Mouse (Mus musculus): ENCODE measurements at regions not wholly inside any gene's neighbourhood (a gene's known extent, or its start where the extent isn't known, plus 50 kb on each side); places are given as distances from the start of the nearest gene placed in this dataset.
A peak's percentile ranks its signal among the peaks of the same experiment; 100 is the strongest.

GRCm38 (mm10) chr1:52553871-52554270, 53.4 kb upstream of the Nab1 start:
- DNase-seq: no peak

- DNase-seq: no peak
Measured at GRCm38 (mm10) chr1:52565812-52566211, 64.7 kb upstream of the Nemp2 start.

GRCm38 (mm10) chr1:52571674-52572073, 58.8 kb upstream of the Nemp2 start:
- DNase-seq: no peak

- DNase-seq: peak; percentile 16
Measured at GRCm38 (mm10) chr1:52578298-52579056, 52.0 kb upstream of the Nemp2 start.

- DNase-seq: no peak
Measured at GRCm38 (mm10) chr1:52580132-52580896, 50.2 kb upstream of the Nemp2 start.
